Mouse (Mus musculus): Measurements from ENCODE around the gene Card19.

GRCm38 (mm10) chr13:49225159-49225558, 9.3 kb upstream of the Card19 start:
- TF ChIP-seq CTCF (IDR thresholded peaks at IDR 0.05; ENCODE audit: low read depth) (no peak), EP300 (IDR thresholded peaks at IDR 0.05; ENCODE audit: low read depth) (no peak)
